Mouse (Mus musculus) A20 (cell line): ENCODE data around the gene Scaper.

ENCODE experiments used
- DNase-seq: peaks from one replicate; pipeline ENCODE4 v3.0.0-alpha.2; 2011; ENCODE audit warnings: low read depth, low spot score

Gene Scaper

GRCm38 (mm10) chr9:55937664-55938617 is at the start of gene Scaper:
Gene Scaper (minus strand): TSS chr9:55938119.
- peak; percentile 96 for DNase-seq

GRCm38 (mm10) chr9:55946819-55947218 is 8.9 kb upstream of the Scaper start:
- peak; percentile 59 for DNase-seq

GRCm38 (mm10) chr9:55941356-55941755 is 3.4 kb upstream of the Scaper start:
- DNase-seq: no peak

GRCm38 (mm10) chr9:55938618-55938985 is 683 bp upstream of the Scaper start:
- DNase-seq: peak; percentile 61

GRCm38 (mm10) chr9:55937224-55937663 is 675 bp downstream of the Scaper start:
- DNase-seq: peak; percentile 60

GRCm38 (mm10) chr9:55932482-55932881 is 5.4 kb downstream of the Scaper start:
- peak; percentile 23 for DNase-seq

- peak; percentile 53 for DNase-seq
These were observed 19.3 kb downstream of the Scaper start for GRCm38 (mm10) chr9:55918579-55918978.

GRCm38 (mm10) chr9:55916751-55917150 is 21.2 kb downstream of the Scaper start:
- no peak for DNase-seq

GRCm38 (mm10) chr9:55911481-55911880 is 26.4 kb downstream of the Scaper start:
- DNase-seq: no peak

GRCm38 (mm10) chr9:55902964-55903363 is 35.0 kb downstream of the Scaper start:
- DNase-seq: no peak

- DNase-seq: no peak
These were observed 36.3 kb downstream of the Scaper start for GRCm38 (mm10) chr9:55901588-55901987.

- DNase-seq: no peak
These were observed 37.4 kb downstream of the Scaper start for GRCm38 (mm10) chr9:55900531-55900930.

- no peak for DNase-seq
These were observed 59.9 kb downstream of the Scaper start for GRCm38 (mm10) chr9:55878066-55878465.

- no peak for DNase-seq
These were observed 148.5 kb downstream of the Scaper start for GRCm38 (mm10) chr9:55789442-55789841.

GRCm38 (mm10) chr9:55712016-55712415 is 225.9 kb downstream of the Scaper start:
- DNase-seq: no peak

- no peak for DNase-seq
These were observed 227.4 kb downstream of the Scaper start for GRCm38 (mm10) chr9:55710553-55710952.

- no peak for DNase-seq
These were observed 231.3 kb downstream of the Scaper start for GRCm38 (mm10) chr9:55706603-55707002.

- DNase-seq: no peak
These were observed 242.6 kb downstream of the Scaper start for GRCm38 (mm10) chr9:55695307-55695706.

GRCm38 (mm10) chr9:55677099-55677498 is 260.8 kb downstream of the Scaper start:
- no peak for DNase-seq

- DNase-seq: peak; percentile 49
These were observed 291.5 kb downstream of the Scaper start for GRCm38 (mm10) chr9:55646444-55646843.

GRCm38 (mm10) chr9:55626990-55627389 is 310.9 kb downstream of the Scaper start:
- DNase-seq: no peak

- DNase-seq: no peak
These were observed 323.2 kb downstream of the Scaper start for GRCm38 (mm10) chr9:55614711-55615110.

GRCm38 (mm10) chr9:55609751-55610150 is 328.2 kb downstream of the Scaper start:
- DNase-seq: peak; percentile 30
